Mouse (Mus musculus) hindbrain, embryonic 15.5 days (tissue): ENCODE data around the gene Arhgap28. TPM values are rescaled to one million over a fixed set of nuclear protein-coding genes. Genes with fewer than 3 reads are reported as not detected.
"Not testable (repeated sequence)": the region's sequence is repeated elsewhere in the genome, so short reads cannot be mapped to it uniquely, and the experiment has no call there.

Experiments used
- ATAC-seq: fragments of 200-750 bp; cut with Nextera tagmentation; 2 replicates; pipeline ENCODE4 v1.8.0; 2017; ENCODE audit warnings: low read depth, moderate number of reproducible peaks, moderate TSS enrichment; ENCODE audit not compliant: low FRiP score
- H3K27ac ChIP-seq: fragments of 300-500 bp; sonication (generic); replicated peaks from 2 replicates; pipeline ENCODE4 v1.5.1; 2015; ENCODE audit warnings: mild to moderate bottlenecking, inconsistent platforms
- H3K27me3 ChIP-seq: fragments of 300-500 bp; sonication (generic); 2 replicates; pipeline ENCODE4 v1.6.1; 2015; ENCODE audit warnings: control low read depth, inconsistent platforms
- H3K36me3 ChIP-seq: fragments of 300-500 bp; sonication (generic); 2 replicates; pipeline ENCODE4 v1.6.1; 2015; ENCODE audit warnings: control low read depth, inconsistent platforms
- H3K4me1 ChIP-seq: fragments of 300-500 bp; sonication (generic); replicated peaks from 2 replicates; pipeline ENCODE4 v1.6.1; 2015; ENCODE audit warnings: control low read depth, inconsistent platforms
- H3K4me2 ChIP-seq: fragments of 300-500 bp; sonication (generic); 2 replicates; pipeline ENCODE4 v1.6.1; 2015; ENCODE audit warnings: moderate library complexity, mild to moderate bottlenecking, inconsistent platforms
- H3K4me3 ChIP-seq: fragments of 300-500 bp; sonication (generic); 2 replicates; pipeline ENCODE4 v1.5.1; 2015; ENCODE audit warnings: mild to moderate bottlenecking, inconsistent platforms
- H3K9ac ChIP-seq: fragments of 300-500 bp; sonication (generic); 2 replicates; pipeline ENCODE4 v1.6.1; 2015; ENCODE audit warnings: inconsistent platforms
- H3K9me3 ChIP-seq: fragments of 300-500 bp; sonication (generic); 2 replicates; pipeline ENCODE4 v1.6.1; 2016; ENCODE audit warnings: control low read depth, inconsistent platforms
- WGBS: fragments of 180-500 bp; shearing (Covaris S2); methylation state at CpG from one replicate; pipeline ENCODE4 v1.1.7; 2015; 5-methylcytosine and 5-hydroxymethylcytosine counted together
- polyA plus RNA-seq: library from polyadenylated mRNA; unstranded; fragments of >200 nt; fragmentation: Nextera tagmentation; extraction: Ambion mirVana; gene quantifications from 2 replicates; pipeline ENCODE4 v1.2.1, GENCODE M21; 2015

Arhgap28 gene
- polyA plus RNA-seq, 1 experiment from 2014 or later: 8.1 TPM

DNA sequence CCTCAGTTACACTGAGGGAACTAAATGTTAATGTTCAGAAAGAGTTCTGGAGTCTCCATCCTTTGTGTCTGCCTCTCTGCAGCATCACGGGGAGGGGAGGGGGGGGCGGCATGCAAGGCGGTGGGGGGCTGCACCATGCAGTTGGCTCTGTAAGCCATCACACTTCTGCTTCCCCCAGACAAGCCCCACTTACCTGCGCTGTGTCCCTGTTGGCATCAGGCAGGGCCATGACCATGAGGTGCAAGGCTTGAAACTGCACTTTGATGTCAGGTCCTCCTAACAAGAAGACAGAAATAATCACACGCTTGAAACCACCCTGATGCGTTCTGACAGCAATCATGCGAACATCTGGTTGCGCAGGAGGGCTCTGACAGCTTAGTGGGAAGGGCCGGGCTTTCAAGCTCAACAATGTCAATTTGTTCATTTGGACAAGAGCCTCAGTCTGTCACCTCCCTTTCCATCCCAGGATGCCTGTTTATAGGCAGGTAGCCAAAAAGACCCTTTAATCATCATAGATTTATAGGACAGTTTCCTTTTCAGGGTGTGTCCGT lies 142.8 kb downstream of the Arhgap28 start:
- H3K27ac ChIP-seq: no peak overlapping the region
- no peak overlapping the region for H3K4me2 ChIP-seq
- 81% methylated on average over 10 of the region's 10 CpGs for WGBS
- no peak overlapping the region for H3K9ac ChIP-seq
- no peaks in the 10 kb centered on the region for H3K27me3 ChIP-seq
- no peaks in the 10 kb centered on the region for H3K9me3 ChIP-seq
- no peaks in the 10 kb centered on the region for H3K36me3 ChIP-seq
- no peak overlapping the region for H3K4me3 ChIP-seq
- H3K4me1 ChIP-seq: no peaks in the 10 kb centered on the region
- 0 out of 2 replicates have a peak, but pooled peaks have one; percentile 12 for ATAC-seq

DNA sequence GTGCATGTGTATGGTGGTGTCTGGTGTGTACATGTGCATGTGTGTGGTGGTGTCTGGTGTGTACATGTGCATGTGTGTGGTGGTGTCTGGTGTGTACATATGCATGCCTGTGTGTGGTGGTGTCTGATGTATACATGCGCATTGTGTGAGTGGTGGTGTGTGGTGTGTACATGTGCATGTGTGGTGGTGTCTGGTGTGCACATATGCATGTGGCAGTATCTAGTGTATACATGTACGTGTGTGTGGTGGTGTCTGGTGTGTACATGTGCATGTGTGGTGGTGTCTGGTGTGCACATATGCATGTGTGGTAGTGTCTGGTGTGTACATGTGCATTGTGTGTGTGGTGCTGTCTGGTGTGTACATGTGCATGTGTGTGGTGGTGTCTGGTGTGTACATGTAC lies 162.4 kb downstream of the Arhgap28 start:
- H3K4me1 ChIP-seq: not testable (repeated sequence)

DNA sequence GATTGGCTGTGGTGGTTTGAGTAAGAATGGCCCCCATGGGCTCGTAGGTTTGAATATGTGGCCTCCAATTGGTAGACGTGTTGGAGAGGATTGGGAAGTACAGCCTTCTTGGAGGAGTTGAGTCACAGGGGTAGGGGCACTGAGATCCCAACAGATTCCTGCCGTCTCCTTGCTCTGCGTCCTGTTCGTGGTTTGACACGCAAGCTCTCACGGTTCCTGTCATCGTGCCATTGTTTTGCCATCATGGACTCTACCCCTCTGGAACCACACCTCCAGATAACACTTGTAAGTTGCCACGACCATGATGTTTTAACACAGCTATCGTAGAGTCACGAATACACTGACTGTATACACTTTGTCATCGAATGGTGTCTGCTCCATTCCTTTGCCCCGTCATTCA lies 165.0 kb downstream of the Arhgap28 start:
- WGBS: 89% methylated on average over 13 of the region's 13 CpGs
- Histone ChIP-seq H3K9me3 (no peaks in the 10 kb centered on the region), H3K36me3 (no peaks in the 10 kb centered on the region), H3K4me1 (0 out of 2 replicates have a peak, but pooled peaks cover 3% of the 10 kb centered on the region), H3K4me3 (no peak overlapping the region), H3K27me3 (no peaks in the 10 kb centered on the region), H3K4me2 (no peak overlapping the region), H3K9ac (no peak overlapping the region), H3K27ac (no peak overlapping the region)
- no peak for ATAC-seq

More for the DNA sequence above, 162.4 kb downstream of the Arhgap28 start:
- ATAC-seq, H3K27ac ChIP-seq, H3K4me3 ChIP-seq, H3K9me3 ChIP-seq, H3K4me2 ChIP-seq, H3K36me3 ChIP-seq, H3K9ac ChIP-seq, H3K27me3 ChIP-seq: not testable (repeated sequence)
- 100% methylated on average over 2 of the region's 2 CpGs for WGBS

DNA sequence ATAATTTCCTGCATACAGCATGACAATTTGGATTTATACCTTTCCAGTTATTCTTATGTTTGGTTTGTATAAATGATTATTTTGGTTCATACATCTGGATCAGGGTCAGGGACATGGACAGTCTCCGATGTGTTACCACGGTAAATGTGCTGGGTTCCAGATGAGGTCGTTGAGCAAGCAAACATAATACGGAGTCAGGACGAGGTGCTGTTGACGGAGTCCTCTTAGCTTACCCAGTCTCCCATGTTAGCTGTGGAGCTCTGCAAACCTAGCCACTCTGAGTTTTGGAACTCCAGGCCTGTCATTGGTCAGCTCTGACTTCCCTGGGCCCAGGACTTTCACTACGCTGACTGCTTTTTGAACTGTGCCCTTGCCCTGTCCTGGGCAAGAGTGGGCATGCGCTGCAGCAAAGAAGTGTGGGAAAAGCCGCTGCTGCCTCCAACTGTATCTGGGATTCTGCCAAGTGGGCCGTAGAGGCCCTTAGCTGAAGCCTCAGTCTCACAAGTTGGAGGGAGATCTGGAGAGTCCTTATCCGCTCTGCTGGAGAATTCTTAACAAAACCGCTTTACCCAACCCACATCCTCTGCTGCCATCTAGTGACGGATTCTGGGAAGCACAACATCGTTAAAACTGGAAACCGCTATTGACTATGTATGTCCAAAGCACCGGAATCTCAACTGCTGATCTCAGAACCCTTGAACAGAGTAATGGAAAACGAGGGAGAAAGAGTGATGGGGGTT lies 166.4 kb downstream of the Arhgap28 start:
- H3K4me1 ChIP-seq: 0 out of 2 replicates have a peak, but pooled peaks cover 3% of the 10 kb centered on the region
- H3K4me3 ChIP-seq: no peak overlapping the region
- H3K36me3 ChIP-seq: no peaks in the 10 kb centered on the region
- no peaks in the 10 kb centered on the region for H3K9me3 ChIP-seq
- H3K27me3 ChIP-seq: no peaks in the 10 kb centered on the region
- peak; percentile 84 for ATAC-seq
- no peak overlapping the region for H3K27ac ChIP-seq
- 56% methylated on average over 17 of the region's 17 CpGs for WGBS
- H3K9ac ChIP-seq: no peak overlapping the region
- H3K4me2 ChIP-seq: no peak overlapping the region

DNA sequence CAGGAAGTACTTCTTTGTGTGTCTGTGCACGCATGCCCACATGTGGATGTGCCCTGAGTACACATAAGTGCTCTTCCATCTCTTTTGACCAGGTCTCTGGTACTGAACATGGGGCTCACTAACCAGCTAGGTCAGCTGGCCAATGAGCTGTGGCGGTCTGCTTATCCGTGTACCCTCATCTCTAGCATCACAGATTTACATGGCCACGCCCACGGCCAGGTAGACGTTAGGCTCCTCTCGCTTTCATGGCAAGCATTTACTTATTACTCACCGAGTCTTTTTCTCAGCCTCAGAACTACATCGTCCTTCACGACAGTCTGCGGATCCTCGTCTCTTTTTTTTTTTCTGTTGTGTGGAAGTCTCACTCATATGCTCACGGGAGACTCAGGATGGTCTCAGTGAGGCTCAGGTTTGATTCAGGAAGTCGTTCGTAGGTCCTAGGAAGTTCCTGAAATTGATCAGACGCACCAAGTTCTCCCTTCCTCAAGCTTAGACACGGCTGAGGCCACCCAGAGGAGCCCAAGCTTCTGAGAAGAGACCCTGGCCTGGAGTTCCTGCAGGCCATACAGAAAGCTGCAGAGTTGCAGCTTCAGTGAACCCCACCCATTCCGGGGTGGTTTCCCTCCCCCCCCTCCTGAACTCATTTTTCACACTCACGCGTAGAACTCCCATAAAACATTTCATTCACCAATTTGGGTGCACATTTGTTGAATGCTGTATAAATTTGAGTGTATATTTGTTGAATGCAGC lies 167.6 kb downstream of the Arhgap28 start:
- H3K9ac ChIP-seq: no peak overlapping the region
- ATAC-seq: no peak
- no peaks in the 10 kb centered on the region for H3K27me3 ChIP-seq
- no peak overlapping the region for H3K27ac ChIP-seq
- no peaks in the 10 kb centered on the region for H3K36me3 ChIP-seq
- H3K4me3 ChIP-seq: no peak overlapping the region
- 96% methylated on average over 20 of the region's 20 CpGs for WGBS
- H3K4me2 ChIP-seq: no peak overlapping the region
- no peaks in the 10 kb centered on the region for H3K9me3 ChIP-seq
- H3K4me1 ChIP-seq: 0 out of 2 replicates have a peak, but pooled peaks cover 3% of the 10 kb centered on the region

DNA sequence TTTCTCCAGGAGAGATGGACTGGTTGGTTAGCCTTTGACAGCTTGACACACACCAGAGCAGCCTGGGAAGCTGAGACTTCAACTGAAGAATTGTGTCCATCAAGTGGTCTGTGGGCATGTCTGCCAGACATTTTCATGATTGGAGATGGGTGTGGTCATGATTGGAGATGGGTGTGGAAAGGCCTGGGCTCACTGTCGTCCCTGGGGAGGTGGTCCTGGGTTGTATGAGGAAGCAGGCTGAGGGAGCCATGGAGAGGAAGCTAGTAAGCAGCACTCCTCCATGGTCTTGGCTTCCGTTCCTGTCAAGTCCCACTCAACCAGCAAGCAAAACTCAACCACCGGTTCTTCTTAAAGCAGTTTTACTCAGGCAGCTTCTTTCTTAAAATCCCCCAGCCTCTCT lies 176.5 kb downstream of the Arhgap28 start:
- H3K27ac ChIP-seq: no peak overlapping the region
- no peak for ATAC-seq
- no peak overlapping the region for H3K4me3 ChIP-seq
- no peaks in the 10 kb centered on the region for H3K36me3 ChIP-seq
- no peaks in the 10 kb centered on the region for H3K9me3 ChIP-seq
- 92% methylated on average over 3 of the region's 3 CpGs for WGBS
- no peaks in the 10 kb centered on the region for H3K27me3 ChIP-seq
- H3K9ac ChIP-seq: no peak overlapping the region
- H3K4me2 ChIP-seq: no peak overlapping the region
- H3K4me1 ChIP-seq: no peaks in the 10 kb centered on the region

DNA sequence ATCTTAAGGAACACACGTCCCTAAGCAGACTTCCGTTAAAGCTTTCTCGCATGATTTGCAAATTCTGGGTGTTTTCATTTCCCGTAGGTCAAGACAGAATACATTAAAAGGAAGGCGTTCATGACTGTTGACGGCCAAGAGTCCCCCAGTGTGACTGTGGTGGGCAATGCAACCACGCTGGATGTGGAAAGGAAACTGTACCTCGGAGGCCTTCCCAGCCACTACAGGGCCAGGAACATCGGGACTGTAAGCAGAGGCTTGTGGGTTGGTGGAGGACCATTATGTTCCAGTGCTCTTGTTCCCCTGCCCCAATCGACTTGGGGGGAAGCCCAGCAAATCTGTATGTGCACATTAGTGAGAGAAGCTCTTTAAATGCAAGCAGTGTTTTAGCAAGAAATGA lies 187.0 kb downstream of the Arhgap28 start:
- no peak for ATAC-seq

DNA sequence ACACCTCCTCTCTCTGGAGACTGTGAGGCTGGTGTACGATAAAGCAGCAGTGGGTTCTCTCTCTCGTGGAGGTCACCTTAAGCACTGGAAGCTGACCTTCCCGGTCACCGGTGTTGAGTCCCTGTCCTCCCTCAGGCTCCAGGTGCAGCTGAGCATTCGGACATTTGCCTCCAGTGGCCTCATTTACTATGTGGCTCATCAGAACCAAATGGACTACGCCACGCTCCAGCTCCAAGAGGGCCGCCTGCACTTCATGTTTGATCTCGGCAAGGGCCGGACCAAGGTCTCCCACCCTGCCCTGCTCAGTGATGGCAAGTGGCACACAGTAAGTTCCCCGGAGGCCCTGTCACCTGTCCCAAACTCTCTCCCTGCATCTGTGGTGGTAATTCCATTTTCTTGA lies 188.2 kb downstream of the Arhgap28 start:
- no peaks in the 10 kb centered on the region for H3K4me1 ChIP-seq
- H3K36me3 ChIP-seq: peaks cover 6% of the 10 kb centered on the region; the same call in 1 of the 2 replicates
- no peaks in the 10 kb centered on the region for H3K27me3 ChIP-seq
- H3K27ac ChIP-seq: no peak overlapping the region
- H3K9ac ChIP-seq: no peak overlapping the region
- ATAC-seq: no peak
- H3K4me2 ChIP-seq: no peak overlapping the region
- H3K4me3 ChIP-seq: no peak overlapping the region
- WGBS: 96% methylated on average over 11 of the region's 11 CpGs
- no peaks in the 10 kb centered on the region for H3K9me3 ChIP-seq

More for the DNA sequence above, 187.0 kb downstream of the Arhgap28 start:
- 95% methylated on average over 10 of the region's 10 CpGs for WGBS
- no peak overlapping the region for H3K4me3 ChIP-seq
- H3K4me2 ChIP-seq: no peak overlapping the region
- H3K27ac ChIP-seq: no peak overlapping the region
- no peaks in the 10 kb centered on the region for H3K9me3 ChIP-seq
- no peak overlapping the region for H3K9ac ChIP-seq
- H3K36me3 ChIP-seq: 0 out of 2 replicates have a peak, but pooled peaks cover 6% of the 10 kb centered on the region
- no peaks in the 10 kb centered on the region for H3K4me1 ChIP-seq
- H3K27me3 ChIP-seq: no peaks in the 10 kb centered on the region

DNA sequence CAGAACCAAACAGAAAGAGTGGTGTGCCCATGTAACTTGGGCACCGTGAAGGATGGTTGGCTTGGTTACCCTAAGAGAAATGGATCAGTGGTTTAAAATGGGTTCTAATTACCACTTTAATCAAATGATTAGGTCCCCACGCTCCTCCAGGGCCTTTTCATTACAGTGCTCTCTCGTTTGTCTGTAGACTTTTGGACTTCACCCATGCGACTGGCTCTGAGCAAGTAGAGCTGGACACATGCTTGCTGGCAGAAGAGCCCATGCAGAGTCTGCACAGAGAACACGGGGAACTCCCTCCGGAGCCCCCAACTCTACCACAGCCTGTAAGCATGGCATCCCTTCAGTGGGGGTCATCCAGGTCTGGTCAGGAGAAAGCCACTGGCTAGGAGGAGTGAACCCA lies 190.3 kb downstream of the Arhgap28 start:
- ATAC-seq: no peak
- Histone ChIP-seq H3K36me3 (peaks cover 6% of the 10 kb centered on the region; the same call in 1 of the 2 replicates), H3K27me3 (no peaks in the 10 kb centered on the region), H3K9ac (no peak overlapping the region), H3K4me3 (no peak overlapping the region), H3K4me1 (no peaks in the 10 kb centered on the region), H3K4me2 (no peak overlapping the region), H3K27ac (no peak overlapping the region), H3K9me3 (no peaks in the 10 kb centered on the region)
- 83% methylated on average over 6 of the region's 6 CpGs for WGBS

DNA sequence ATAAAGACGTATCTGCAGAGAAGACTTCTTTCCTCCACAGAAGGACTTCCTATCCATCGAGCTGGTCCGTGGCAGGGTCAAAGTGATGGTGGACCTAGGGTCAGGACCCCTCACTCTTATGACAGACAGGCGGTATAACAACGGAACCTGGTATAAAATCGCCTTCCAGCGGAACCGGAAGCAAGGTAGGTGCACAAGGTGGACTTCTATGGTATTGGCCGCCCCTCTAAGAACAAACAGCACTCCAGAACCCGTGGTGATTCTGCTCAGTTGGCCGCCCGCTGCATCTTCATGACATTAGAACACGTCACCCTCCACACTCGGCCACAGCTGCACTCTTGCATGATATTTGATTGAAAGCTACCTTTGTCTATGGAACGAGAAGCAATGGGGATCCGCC lies 194.7 kb downstream of the Arhgap28 start:
- no peaks in the 10 kb centered on the region for H3K27me3 ChIP-seq
- ATAC-seq: no peak
- H3K9ac ChIP-seq: no peak overlapping the region
- no peak overlapping the region for H3K27ac ChIP-seq
- no peaks in the 10 kb centered on the region for H3K9me3 ChIP-seq
- H3K4me1 ChIP-seq: no peaks in the 10 kb centered on the region
- H3K4me3 ChIP-seq: no peak overlapping the region
- H3K4me2 ChIP-seq: no peak overlapping the region
- H3K36me3 ChIP-seq: peaks cover 6% of the 10 kb centered on the region; the same call in 1 of the 2 replicates
- 89% methylated on average over 16 of the region's 16 CpGs for WGBS
